Mouse (Mus musculus) midbrain, embryonic 15.5 days (tissue): ENCODE data around the gene Olfr1025-ps1. TPM values are rescaled to one million over a fixed set of nuclear protein-coding genes. Genes with fewer than 3 reads are reported as not detected.

Source experiments
- ATAC-seq: fragments of 200-750 bp; cut with Nextera tagmentation; replicated peaks from 2 replicates; pipeline ENCODE4 v1.8.0; 2017; ENCODE audit warnings: moderate TSS enrichment
- H3K27ac ChIP-seq: fragments of 300-500 bp; sonication (generic); 2 replicates; pipeline ENCODE4 v1.5.1; 2015; ENCODE audit warnings: mild to moderate bottlenecking, inconsistent platforms
- H3K27me3 ChIP-seq: fragments of 300-500 bp; sonication (generic); replicated peaks from 2 replicates; pipeline ENCODE4 v1.6.1; 2015; ENCODE audit warnings: inconsistent platforms
- H3K36me3 ChIP-seq: fragments of 300-500 bp; sonication (generic); replicated peaks from 2 replicates; pipeline ENCODE4 v1.6.1; 2015; ENCODE audit warnings: inconsistent platforms
- H3K4me1 ChIP-seq: fragments of 300-500 bp; sonication (generic); 2 replicates; pipeline ENCODE4 v1.6.1; 2015; ENCODE audit warnings: inconsistent platforms
- H3K4me2 ChIP-seq: fragments of 300-500 bp; sonication (generic); 2 replicates; pipeline ENCODE4 v1.6.1; 2015; ENCODE audit warnings: inconsistent platforms, mild to moderate bottlenecking, moderate library complexity
- H3K4me3 ChIP-seq: fragments of 300-500 bp; sonication (generic); 2 replicates; pipeline ENCODE4 v1.5.1; 2015; ENCODE audit warnings: mild to moderate bottlenecking, inconsistent platforms
- H3K9ac ChIP-seq: fragments of 300-500 bp; sonication (generic); 2 replicates; pipeline ENCODE4 v1.6.1; 2015; ENCODE audit warnings: mild to moderate bottlenecking, inconsistent platforms
- H3K9me3 ChIP-seq: fragments of 300-500 bp; sonication (generic); 2 replicates; pipeline ENCODE4 v1.6.1; 2016; ENCODE audit warnings: inconsistent platforms
- WGBS: fragments of 180-500 bp; shearing (Covaris S2); methylation state at CpG from one replicate; pipeline ENCODE4 v1.1.7; 2015; ENCODE audit warnings: mixed read lengths; 5-methylcytosine and 5-hydroxymethylcytosine counted together
- polyA plus RNA-seq: library from polyadenylated mRNA; unstranded; fragments of >200 nt; fragmentation: Nextera tagmentation; extraction: Ambion mirVana; gene quantifications from 2 replicates; pipeline ENCODE4 v1.2.1, GENCODE M21; 2015

The Olfr1025-ps1 gene
- polyA plus RNA-seq, result not detected in 2 replicates

DNA sequence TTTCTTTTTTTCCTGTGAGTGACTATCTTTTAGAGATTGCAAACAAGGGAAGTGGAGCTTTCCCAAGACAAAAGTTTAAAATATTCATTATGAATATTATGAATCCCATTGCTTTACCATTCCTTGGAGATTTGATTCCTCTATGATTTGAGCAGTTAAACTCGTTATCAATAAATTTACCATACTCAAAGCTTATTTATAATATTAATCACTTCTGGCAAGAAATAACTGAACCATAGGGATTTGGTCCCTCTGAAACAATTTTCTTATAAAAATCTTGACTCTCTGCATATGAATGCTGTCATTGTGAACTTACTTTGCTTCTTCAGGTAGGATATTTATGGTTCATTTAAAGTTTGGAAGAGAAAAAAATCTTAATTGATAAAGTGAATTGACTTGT lies at the start of gene Olfr1025-ps1:
Olfr1025-ps1 (plus strand) TSS at position 301 of the 400 bp plus-strand sequence.
- no peak within 1 kb of the TSS for H3K4me3 ChIP-seq
- H3K27me3 ChIP-seq, result no peaks in the 10 kb centered on the region
- no peak within 1 kb of the TSS for H3K9ac ChIP-seq
- H3K4me1 ChIP-seq, result no peaks in the 10 kb centered on the region
- 53% methylated on average over 1 of the region's 1 CpGs for WGBS
- no peak within 1 kb of the TSS for H3K4me2 ChIP-seq
- no peaks in the 10 kb centered on the region for H3K9me3 ChIP-seq
- H3K27ac ChIP-seq, result no peak within 1 kb of the TSS
- no peak for ATAC-seq
- H3K36me3 ChIP-seq, result no peaks in the 10 kb centered on the region

DNA sequence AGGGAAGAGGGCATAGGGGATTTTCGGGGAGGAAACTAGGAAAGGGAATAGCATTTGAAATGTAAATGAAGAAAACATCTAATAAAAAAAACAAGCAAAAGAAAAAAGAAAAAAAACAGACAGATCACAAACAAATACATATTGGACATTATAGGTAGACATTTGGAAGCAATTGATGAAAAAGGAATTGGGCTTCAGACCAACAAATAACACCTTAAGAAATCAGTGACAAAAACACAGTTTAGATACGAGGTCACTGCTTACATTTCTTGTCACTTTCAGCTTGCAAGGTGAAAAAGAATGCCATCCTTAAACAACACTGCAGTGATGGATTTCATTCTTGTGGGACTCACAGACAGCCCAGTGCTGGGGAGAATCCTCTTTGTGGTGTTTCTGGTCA lies 46.7 kb upstream of the Olfr1025-ps1 start, which contains the start of gene Olfr1022:
Olfr1022 (plus strand) TSS at position 301 of the 400 bp plus-strand sequence.
- ATAC-seq, result no peak

DNA sequence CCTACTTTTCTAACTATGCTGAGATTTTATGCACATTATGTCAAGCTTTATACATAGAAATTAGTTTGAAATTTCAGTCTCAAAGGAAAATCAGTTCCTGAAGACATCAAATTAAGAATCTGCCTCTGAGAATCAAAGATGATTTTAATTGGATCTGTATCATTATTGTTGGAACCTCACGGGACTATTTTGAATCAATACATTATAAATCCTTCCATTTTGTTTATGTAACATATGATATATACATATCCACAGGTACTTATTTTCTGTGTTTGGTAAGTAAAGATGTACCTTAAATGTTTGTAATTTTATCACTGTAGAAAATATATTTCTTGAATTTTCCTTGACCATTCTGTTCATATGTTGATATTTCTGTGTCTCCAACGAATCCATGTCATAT lies 29.7 kb upstream of the Olfr1025-ps1 start, which contains the start of gene Olfr1023:
Olfr1023 (plus strand) TSS at position 301 of the 400 bp plus-strand sequence.
- H3K4me3 ChIP-seq, result no peak within 1 kb of the TSS
- ATAC-seq, result no peak
- no peak within 1 kb of the TSS for H3K27ac ChIP-seq
- H3K9ac ChIP-seq, result no peak within 1 kb of the TSS
- no peaks in the 10 kb centered on the region for H3K36me3 ChIP-seq
- H3K4me1 ChIP-seq, result no peaks in the 10 kb centered on the region
- no peaks in the 10 kb centered on the region for H3K9me3 ChIP-seq
- no peak within 1 kb of the TSS for H3K4me2 ChIP-seq
- WGBS, result 78% methylated on average over 2 of the region's 2 CpGs
- no peaks in the 10 kb centered on the region for H3K27me3 ChIP-seq

More for the DNA sequence above, 46.7 kb upstream of the Olfr1025-ps1 start, which contains the start of gene Olfr1022:
- no peaks in the 10 kb centered on the region for H3K9me3 ChIP-seq
- no peak within 1 kb of the TSS for H3K4me2 ChIP-seq
- no peaks in the 10 kb centered on the region for H3K27me3 ChIP-seq
- WGBS, result 70% methylated on average over 2 of the region's 2 CpGs
- H3K27ac ChIP-seq, result no peak within 1 kb of the TSS
- H3K4me1 ChIP-seq, result no peaks in the 10 kb centered on the region
- H3K36me3 ChIP-seq, result no peaks in the 10 kb centered on the region
- no peak within 1 kb of the TSS for H3K4me3 ChIP-seq
- no peak within 1 kb of the TSS for H3K9ac ChIP-seq

DNA sequence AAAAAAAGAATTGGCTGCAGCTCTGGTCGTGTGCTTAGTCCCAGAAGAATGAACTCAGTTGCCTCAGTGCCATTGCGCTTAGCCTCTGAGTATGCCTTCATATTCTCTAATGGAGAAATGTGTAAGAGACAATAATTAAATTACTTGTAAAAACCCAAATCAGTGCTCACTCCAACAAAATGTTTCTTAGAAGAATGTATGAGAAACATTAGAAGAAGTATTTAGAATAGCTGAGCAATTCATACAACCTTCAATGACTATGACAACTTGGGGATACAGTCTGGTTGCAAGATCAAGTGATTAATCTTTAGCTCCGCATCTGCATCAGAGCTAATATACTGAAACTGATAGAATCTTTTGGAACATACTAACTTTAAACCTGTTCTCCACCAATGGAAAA lies 10.0 kb upstream of the Olfr1025-ps1 start, which contains the start of gene Olfr1024:
Olfr1024 (minus strand) TSS at position 101 of the 400 bp plus-strand sequence.
- 90% methylated on average over 3 of the region's 3 CpGs for WGBS
- no peak for ATAC-seq

DNA sequence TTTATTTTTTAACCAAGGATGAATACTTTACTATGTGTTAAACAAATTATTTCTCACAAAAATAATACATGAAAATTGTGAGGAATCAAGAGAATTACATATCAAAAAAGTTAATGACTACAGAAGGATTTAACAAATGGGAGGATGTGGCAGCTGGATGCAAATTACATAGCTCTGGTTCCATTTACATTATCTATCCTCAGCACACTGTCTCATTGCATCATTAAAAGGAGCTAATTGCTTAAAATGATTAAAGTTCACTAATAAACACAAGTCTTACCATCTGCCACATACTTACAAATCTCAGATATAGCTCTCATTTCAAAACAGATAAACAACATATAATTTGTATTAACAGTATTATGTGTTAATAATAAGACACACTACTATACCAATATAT lies 1.8 kb upstream of the Olfr1025-ps1 start:
- H3K4me1 ChIP-seq, result no peaks in the 10 kb centered on the region
- no peaks in the 10 kb centered on the region for H3K36me3 ChIP-seq
- ATAC-seq, result no peak
- H3K9ac ChIP-seq, result no peak overlapping the region
- no peak overlapping the region for H3K4me3 ChIP-seq
- H3K4me2 ChIP-seq, result no peak overlapping the region
- H3K27ac ChIP-seq, result no peak overlapping the region
- no peaks in the 10 kb centered on the region for H3K9me3 ChIP-seq
- H3K27me3 ChIP-seq, result no peaks in the 10 kb centered on the region

More for the DNA sequence above, 10.0 kb upstream of the Olfr1025-ps1 start, which contains the start of gene Olfr1024:
- H3K27me3 ChIP-seq, result no peaks in the 10 kb centered on the region
- no peak within 1 kb of the TSS for H3K9ac ChIP-seq
- H3K4me1 ChIP-seq, result no peaks in the 10 kb centered on the region
- no peak within 1 kb of the TSS for H3K4me3 ChIP-seq
- no peaks in the 10 kb centered on the region for H3K9me3 ChIP-seq
- H3K36me3 ChIP-seq, result no peaks in the 10 kb centered on the region
- H3K4me2 ChIP-seq, result no peak within 1 kb of the TSS
- H3K27ac ChIP-seq, result no peak within 1 kb of the TSS

DNA sequence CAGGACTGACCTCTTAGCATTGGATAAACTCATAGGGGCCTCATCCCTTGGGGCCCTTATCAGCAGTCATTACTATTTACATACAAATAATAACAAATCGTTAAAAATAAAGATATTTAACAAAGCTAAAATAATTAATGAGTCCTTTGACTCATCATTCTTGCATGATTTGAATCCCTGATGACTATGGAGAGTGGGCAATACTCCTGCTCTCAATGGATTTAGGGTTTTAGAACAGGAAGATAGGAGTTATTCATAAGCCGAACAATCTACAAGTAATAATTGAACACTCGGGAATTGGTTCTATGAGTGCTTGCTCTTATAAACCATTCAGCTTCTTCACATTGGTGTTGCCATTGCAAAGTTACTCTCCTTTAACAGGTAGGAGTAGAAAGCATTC lies 6.3 kb downstream of the Olfr1025-ps1 start, which contains the start of gene Olfr1026:
Olfr1026 (plus strand) TSS at position 301 of the 400 bp plus-strand sequence.
- Histone ChIP-seq H3K4me3 (no peak within 1 kb of the TSS), H3K4me1 (no peaks in the 10 kb centered on the region), H3K4me2 (no peak within 1 kb of the TSS), H3K27ac (no peak within 1 kb of the TSS), H3K9me3 (no peaks in the 10 kb centered on the region), H3K36me3 (no peaks in the 10 kb centered on the region), H3K9ac (no peak within 1 kb of the TSS), H3K27me3 (no peaks in the 10 kb centered on the region)
- 93% methylated on average over 3 of the region's 3 CpGs for WGBS
- no peak for ATAC-seq

DNA sequence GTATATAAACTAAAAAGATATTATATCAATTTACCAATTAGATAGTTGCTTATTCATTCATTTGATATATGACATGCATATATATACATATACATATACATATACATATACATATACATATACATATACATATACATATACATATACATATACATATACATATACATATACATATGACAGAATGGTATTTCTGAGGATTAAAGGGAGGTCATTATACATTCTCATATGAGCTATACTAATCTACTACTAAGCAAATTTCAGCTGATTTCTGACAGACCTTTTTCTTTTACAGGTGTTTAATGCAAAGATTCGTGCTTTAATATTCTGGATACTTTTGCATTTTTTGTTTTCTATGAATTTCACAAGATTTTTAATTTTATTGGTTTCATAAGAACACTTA lies 35.1 kb downstream of the Olfr1025-ps1 start, which contains the start of gene Olfr1028:
Olfr1028 (plus strand) TSS at position 301 of the 400 bp plus-strand sequence.
- 76% methylated on average over 1 of the region's 1 CpGs for WGBS
- no peaks in the 10 kb centered on the region for H3K4me1 ChIP-seq
- no peak within 1 kb of the TSS for H3K4me3 ChIP-seq
- no peak for ATAC-seq
- H3K27me3 ChIP-seq, result no peaks in the 10 kb centered on the region
- no peaks in the 10 kb centered on the region for H3K36me3 ChIP-seq
- H3K9me3 ChIP-seq, result no peaks in the 10 kb centered on the region
- no peak within 1 kb of the TSS for H3K9ac ChIP-seq
- no peak within 1 kb of the TSS for H3K4me2 ChIP-seq
- no peak within 1 kb of the TSS for H3K27ac ChIP-seq

Other genes with a start within 250 kb of the Olfr1025-ps1 start
- not detected in 2 replicates for gene Olfr1006, start 236.4 kb upstream of the Olfr1025-ps1 start, polyA plus RNA-seq
- not detected in 2 replicates for gene Olfr1008, start 225.8 kb upstream of the Olfr1025-ps1 start, polyA plus RNA-seq
- gene Olfr1009, start 199.8 kb upstream of the Olfr1025-ps1 start, polyA plus RNA-seq, result not detected in 2 replicates
- gene Olfr1012, start 152.4 kb upstream of the Olfr1025-ps1 start, polyA plus RNA-seq, result not detected in 2 replicates
- not detected in 2 replicates for gene Olfr1013, start 148.1 kb upstream of the Olfr1025-ps1 start, polyA plus RNA-seq
- gene Olfr1014, start 142.5 kb upstream of the Olfr1025-ps1 start, polyA plus RNA-seq, result not detected in 2 replicates
- gene Olfr1015, start 133.2 kb upstream of the Olfr1025-ps1 start, polyA plus RNA-seq, result not detected in 2 replicates
- not detected in 2 replicates for gene Olfr1016, start 112.6 kb upstream of the Olfr1025-ps1 start, polyA plus RNA-seq
- not detected in 2 replicates for gene Olfr1018, start 96.7 kb upstream of the Olfr1025-ps1 start, polyA plus RNA-seq
- not detected in 2 replicates for gene Olfr1019, start 69.7 kb upstream of the Olfr1025-ps1 start, polyA plus RNA-seq
- not detected in 2 replicates for gene Olfr1020, start 68.2 kb upstream of the Olfr1025-ps1 start, polyA plus RNA-seq
- not detected in 2 replicates for gene Olfr1022, start 46.6 kb upstream of the Olfr1025-ps1 start, polyA plus RNA-seq
- gene Olfr1023, start 29.6 kb upstream of the Olfr1025-ps1 start, polyA plus RNA-seq, result not detected in 2 replicates
- gene Olfr1024, start 10.1 kb upstream of the Olfr1025-ps1 start, polyA plus RNA-seq, result not detected in 2 replicates
- gene Olfr1026, start 6.4 kb downstream of the Olfr1025-ps1 start, polyA plus RNA-seq, result not detected in 2 replicates
- not detected in 2 replicates for gene Olfr1028, start 35.2 kb downstream of the Olfr1025-ps1 start, polyA plus RNA-seq
- gene Olfr1029, start 58.7 kb downstream of the Olfr1025-ps1 start, polyA plus RNA-seq, result not detected in 2 replicates
- not detected in 2 replicates for gene Olfr1030, start 64.1 kb downstream of the Olfr1025-ps1 start, polyA plus RNA-seq
- gene Olfr1031, start 75.1 kb downstream of the Olfr1025-ps1 start, polyA plus RNA-seq, result not detected in 2 replicates
- gene Olfr1032, start 90.3 kb downstream of the Olfr1025-ps1 start, polyA plus RNA-seq, result not detected in 2 replicates
- gene Olfr1033, start 105.4 kb downstream of the Olfr1025-ps1 start, polyA plus RNA-seq, result not detected in 2 replicates
- not detected in 2 replicates for gene Olfr1034, start 130.7 kb downstream of the Olfr1025-ps1 start, polyA plus RNA-seq
- gene Olfr1036, start 158.8 kb downstream of the Olfr1025-ps1 start, polyA plus RNA-seq, result not detected in 2 replicates
- gene Olfr1037, start 172.2 kb downstream of the Olfr1025-ps1 start, polyA plus RNA-seq, result not detected in 2 replicates
- not detected in 2 replicates for gene Olfr1039, start 220.7 kb downstream of the Olfr1025-ps1 start, polyA plus RNA-seq
- not detected in 2 replicates for gene Olfr1040, start 231.5 kb downstream of the Olfr1025-ps1 start, polyA plus RNA-seq
- gene Olfr1042, start 246.6 kb downstream of the Olfr1025-ps1 start, polyA plus RNA-seq, result not detected in 2 replicates